Mouse (Mus musculus) small intestine, adult 2 months (tissue): Measurements from ENCODE around the gene Fbxl16.

Experiments used
- CTCF ChIP-seq: fragments of 200-500 bp; IDR thresholded peaks from 2 replicates; pipeline ENCODE4 v1.5.1; 2012; ENCODE audit warnings: low read depth, mild to moderate bottlenecking, control low read depth, inconsistent platforms, low read length, moderate library complexity, mixed read lengths; ENCODE audit not compliant: insufficient replicate concordance, insufficient read length; ENCODE audit errors: extremely low read depth
- POLR2A ChIP-seq: fragments of 200-500 bp; IDR thresholded peaks from 2 replicates; pipeline ENCODE4 v1.6.1; 2012; ENCODE audit warnings: low read depth, mild to moderate bottlenecking, control low read depth, inconsistent platforms, low read length, moderate library complexity

DNA sequence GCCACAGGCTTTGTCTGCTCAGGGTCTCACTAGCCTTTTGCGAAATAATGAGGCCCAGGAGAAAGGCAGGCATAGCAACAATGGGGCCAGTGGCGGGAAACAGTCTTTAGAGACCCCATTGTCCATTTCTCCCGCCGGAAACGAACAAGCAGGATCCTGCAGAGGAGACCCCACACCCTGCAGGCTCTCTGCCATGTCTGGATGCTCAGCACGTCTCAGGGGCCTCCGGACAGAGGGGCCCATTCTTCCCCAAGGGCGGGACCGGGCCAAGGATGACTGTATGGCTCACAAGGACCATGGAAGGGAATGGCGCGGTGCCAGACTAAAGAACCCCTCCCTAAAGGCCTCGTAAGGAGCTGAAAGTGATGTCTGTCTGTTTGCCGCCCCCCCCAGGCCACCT, 14.7 kb upstream of the Fbxl16 start:
- TF ChIP-seq CTCF (no peak), POLR2A (no peak)
